Mouse (Mus musculus): ENCODE measurements around the gene Tmem184a. TPM values are rescaled to one million over a fixed set of nuclear protein-coding genes. Genes with fewer than 3 reads are reported as not detected.

Tmem184a gene
- polyA plus RNA-seq, 1 experiment from 2014 or later: 2.6 TPM

GRCm38 (mm10) chr5:139809397-139809796, 10.3 kb downstream of the Tmem184a start:
- Histone ChIP-seq H3K27me3 (ENCODE audit: control insufficient read depth, insufficient read depth, low read length) (peaks cover 18% of the 10 kb centered on the region), H3K4me1 (ENCODE audit: control insufficient read depth, insufficient read depth, low read length) (peaks cover 19% of the 10 kb centered on the region), H3K36me3 (ENCODE audit: control insufficient read depth, insufficient read depth, low read length) (no peaks in the 10 kb centered on the region), H3K9me3 (replicated peaks; ENCODE audit: control insufficient read depth, low read length) (no peaks in the 10 kb centered on the region), H3K9ac (ENCODE audit: low read depth, low read length) (no peak overlapping the region), H3K27ac (ENCODE audit: low read depth, low read length) (no peak overlapping the region), H3K4me3 (ENCODE audit: low read depth, low read length) (no peak overlapping the region), H3K4me2 (no peak overlapping the region)
- ATAC-seq (replicated peaks; ENCODE audit: insufficient number of reproducible peaks, low FRiP score, low TSS enrichment): no peak
- WGBS (ENCODE audit: insufficient replicate concordance): 49% methylated on average over 4 of the region's 4 CpGs

- Histone ChIP-seq H3K27ac (ENCODE audit: low read depth, low read length) (peak overlapping the region; percentile 96; the same call in 1 of the 2 replicates), H3K4me1 (ENCODE audit: control insufficient read depth, insufficient read depth, low read length) (peaks cover 26% of the 10 kb centered on the region), H3K36me3 (ENCODE audit: control insufficient read depth, insufficient read depth, low read length) (0 out of 2 replicates have a peak, but pooled peaks cover under 1% of the 10 kb centered on the region), H3K4me2 (no peak overlapping the region), H3K9me3 (replicated peaks; ENCODE audit: control insufficient read depth, low read length) (no peaks in the 10 kb centered on the region), H3K9ac (ENCODE audit: low read depth, low read length) (no peak overlapping the region), H3K4me3 (ENCODE audit: low read depth, low read length) (no peak overlapping the region), H3K27me3 (ENCODE audit: control insufficient read depth, insufficient read depth, low read length) (no peaks in the 10 kb centered on the region)
- ATAC-seq (replicated peaks; ENCODE audit: insufficient number of reproducible peaks, low FRiP score, low TSS enrichment): no peak
- WGBS (ENCODE audit: insufficient replicate concordance): 91% methylated on average over 8 of the region's 8 CpGs
These were observed 13.8 kb downstream of the Tmem184a start for GRCm38 (mm10) chr5:139805924-139806323.

GRCm38 (mm10) chr5:139804573-139805111, 15.1 kb downstream of the Tmem184a start:
- WGBS (ENCODE audit: insufficient replicate concordance): 59% methylated on average over 11 of the region's 11 CpGs
- H3K4me2 ChIP-seq: peak overlapping the region; percentile 14; the same call in 1 of the 2 replicates
- no peaks in the 10 kb centered on the region for H3K9me3 ChIP-seq (replicated peaks; ENCODE audit: control insufficient read depth, low read length)
- peaks cover 33% of the 10 kb centered on the region for H3K4me1 ChIP-seq (ENCODE audit: control insufficient read depth, insufficient read depth, low read length)
- H3K4me3 ChIP-seq (ENCODE audit: low read depth, low read length): no peak overlapping the region
- peak overlapping the region; percentile 4 for H3K9ac ChIP-seq (ENCODE audit: low read depth, low read length)
- ATAC-seq (replicated peaks; ENCODE audit: insufficient number of reproducible peaks, low FRiP score, low TSS enrichment): peak; percentile 16
- H3K27ac ChIP-seq (ENCODE audit: low read depth, low read length): peak overlapping the region; percentile 96
- peaks cover 12% of the 10 kb centered on the region for H3K36me3 ChIP-seq (ENCODE audit: control insufficient read depth, insufficient read depth, low read length)
- H3K27me3 ChIP-seq (ENCODE audit: control insufficient read depth, insufficient read depth, low read length): no peaks in the 10 kb centered on the region

- Histone ChIP-seq H3K4me1 (ENCODE audit: control insufficient read depth, insufficient read depth, low read length) (peaks cover 34% of the 10 kb centered on the region), H3K4me3 (ENCODE audit: low read depth, low read length) (no peak overlapping the region), H3K36me3 (ENCODE audit: control insufficient read depth, insufficient read depth, low read length) (peaks cover 12% of the 10 kb centered on the region), H3K9me3 (replicated peaks; ENCODE audit: control insufficient read depth, low read length) (no peaks in the 10 kb centered on the region), H3K27me3 (ENCODE audit: control insufficient read depth, insufficient read depth, low read length) (no peaks in the 10 kb centered on the region), H3K27ac (ENCODE audit: low read depth, low read length) (peak overlapping the region; percentile 96), H3K9ac (ENCODE audit: low read depth, low read length) (peak overlapping the region; percentile 4), H3K4me2 (peak overlapping the region; percentile 42)
- 2% methylated on average over 6 of the region's 6 CpGs for WGBS (ENCODE audit: insufficient replicate concordance)
- peak; percentile 90 for ATAC-seq (replicated peaks; ENCODE audit: insufficient number of reproducible peaks, low FRiP score, low TSS enrichment)
These were observed 15.6 kb downstream of the Tmem184a start for GRCm38 (mm10) chr5:139804107-139804551.

GRCm38 (mm10) chr5:139803601-139804102, 16.1 kb downstream of the Tmem184a start:
- Histone ChIP-seq H3K4me1 (ENCODE audit: control insufficient read depth, insufficient read depth, low read length) (peaks cover 39% of the 10 kb centered on the region), H3K4me2 (peak overlapping the region; percentile 42), H3K36me3 (ENCODE audit: control insufficient read depth, insufficient read depth, low read length) (peaks cover 12% of the 10 kb centered on the region), H3K4me3 (ENCODE audit: low read depth, low read length) (no peak overlapping the region), H3K9ac (ENCODE audit: low read depth, low read length) (peak overlapping the region; percentile 4; the same call in 1 of the 2 replicates), H3K27me3 (ENCODE audit: control insufficient read depth, insufficient read depth, low read length) (no peaks in the 10 kb centered on the region), H3K9me3 (replicated peaks; ENCODE audit: control insufficient read depth, low read length) (no peaks in the 10 kb centered on the region), H3K27ac (ENCODE audit: low read depth, low read length) (peak overlapping the region; percentile 96)
- 8% methylated on average over 12 of the region's 12 CpGs for WGBS (ENCODE audit: insufficient replicate concordance)
- ATAC-seq (replicated peaks; ENCODE audit: insufficient number of reproducible peaks, low FRiP score, low TSS enrichment): peak; percentile 53

- no peak overlapping the region for H3K4me3 ChIP-seq (ENCODE audit: low read depth, low read length)
- peaks cover 12% of the 10 kb centered on the region for H3K36me3 ChIP-seq (ENCODE audit: control insufficient read depth, insufficient read depth, low read length)
- H3K27me3 ChIP-seq (ENCODE audit: control insufficient read depth, insufficient read depth, low read length): no peaks in the 10 kb centered on the region
- H3K4me1 ChIP-seq (ENCODE audit: control insufficient read depth, insufficient read depth, low read length): peaks cover 44% of the 10 kb centered on the region
- H3K9me3 ChIP-seq (replicated peaks; ENCODE audit: control insufficient read depth, low read length): no peaks in the 10 kb centered on the region
- peak overlapping the region; percentile 42 for H3K4me2 ChIP-seq
- H3K9ac ChIP-seq (ENCODE audit: low read depth, low read length): peak overlapping the region; percentile 36; the same call in 1 of the 2 replicates
- WGBS (ENCODE audit: insufficient replicate concordance): 73% methylated on average over 8 of the region's 8 CpGs
- ATAC-seq (replicated peaks; ENCODE audit: insufficient number of reproducible peaks, low FRiP score, low TSS enrichment): no peak
- peak overlapping the region; percentile 96 for H3K27ac ChIP-seq (ENCODE audit: low read depth, low read length)
These were observed 16.6 kb downstream of the Tmem184a start for GRCm38 (mm10) chr5:139803165-139803564.

- Histone ChIP-seq H3K27me3 (ENCODE audit: control insufficient read depth, insufficient read depth, low read length) (no peaks in the 10 kb centered on the region), H3K9me3 (replicated peaks; ENCODE audit: control insufficient read depth, low read length) (no peaks in the 10 kb centered on the region), H3K27ac (ENCODE audit: low read depth, low read length) (no peak overlapping the region), H3K4me2 (no peak overlapping the region), H3K36me3 (ENCODE audit: control insufficient read depth, insufficient read depth, low read length) (peaks cover 12% of the 10 kb centered on the region), H3K9ac (ENCODE audit: low read depth, low read length) (no peak overlapping the region), H3K4me3 (ENCODE audit: low read depth, low read length) (no peak overlapping the region), H3K4me1 (ENCODE audit: control insufficient read depth, insufficient read depth, low read length) (peaks cover 56% of the 10 kb centered on the region)
- ATAC-seq (replicated peaks; ENCODE audit: insufficient number of reproducible peaks, low FRiP score, low TSS enrichment): no peak
- 91% methylated on average over 10 of the region's 10 CpGs for WGBS (ENCODE audit: insufficient replicate concordance)
These were observed 17.8 kb downstream of the Tmem184a start for GRCm38 (mm10) chr5:139801880-139802279.

GRCm38 (mm10) chr5:139801231-139801630, 18.5 kb downstream of the Tmem184a start:
- no peaks in the 10 kb centered on the region for H3K27me3 ChIP-seq (ENCODE audit: control insufficient read depth, insufficient read depth, low read length)
- WGBS (ENCODE audit: insufficient replicate concordance): 87% methylated on average over 8 of the region's 8 CpGs

More at GRCm38 (mm10) chr5:139801231-139801630, 18.5 kb downstream of the Tmem184a start:
- Histone ChIP-seq H3K9ac (ENCODE audit: low read depth, low read length) (no peak overlapping the region), H3K4me3 (ENCODE audit: low read depth, low read length) (no peak overlapping the region), H3K27ac (ENCODE audit: low read depth, low read length) (peak overlapping the region; percentile 4; the same call in 1 of the 2 replicates), H3K36me3 (ENCODE audit: control insufficient read depth, insufficient read depth, low read length) (peaks cover 12% of the 10 kb centered on the region), H3K9me3 (replicated peaks; ENCODE audit: control insufficient read depth, low read length) (no peaks in the 10 kb centered on the region), H3K4me1 (ENCODE audit: control insufficient read depth, insufficient read depth, low read length) (peaks cover 63% of the 10 kb centered on the region), H3K4me2 (no peak overlapping the region)
- ATAC-seq (replicated peaks; ENCODE audit: insufficient number of reproducible peaks, low FRiP score, low TSS enrichment): no peak
